Mouse (Mus musculus) v-Abl transformed pro-B cells (cell line): ENCODE measurements around the gene Gm28372.

Experiments
- in situ Hi-C, 2 experiments: fragments of 400-800 bp; cut with MboI; formaldehyde crosslinking; loops; one replicate each; pipeline ENCODE4 v1.15.1; 2025; ENCODE audit not compliant: unreplicated experiment in 2 of 2

The Gm28372 gene

GRCm38 (mm10) chr2:130404939-130405338 is at the start of gene Gm28372, which contains the start of gene 1700020A23Rik:
Gene Gm28372, plus strand, starts transcription at chr2:130405239.
Gene 1700020A23Rik, plus strand, starts transcription at chr2:130405259.
- in situ Hi-C loops, result loop anchor here in 1 of 2 experiments (5.0 kb wide), 1 partner anchor 118 kb away; no protein-coding TSS in a partner anchor

GRCm38 (mm10) chr2:130357551-130357950 is 47.5 kb upstream of the Gm28372 start:
- in situ Hi-C loops, result loop anchor here in 1 of 2 experiments (25.0 kb wide), 2 partner anchors 470 to 695 kb away; no protein-coding TSS in a partner anchor

- in situ Hi-C loops, result loop anchor here in 1 of 2 experiments (25.0 kb wide), 2 partner anchors 472 to 697 kb away; no protein-coding TSS in a partner anchor
These were observed 46.2 kb upstream of the Gm28372 start for GRCm38 (mm10) chr2:130358852-130359251.

GRCm38 (mm10) chr2:130362511-130363026 is 42.5 kb upstream of the Gm28372 start:
- in situ Hi-C loops, result loop anchor here in 1 of 2 experiments (5.0 to 25.0 kb wide), 3 partner anchors 70 to 700 kb away; no protein-coding TSS in a partner anchor

- in situ Hi-C loops, result loop anchor here in 1 of 2 experiments (25.0 kb wide), 2 partner anchors 478 to 703 kb away; no protein-coding TSS in a partner anchor
These were observed 39.6 kb upstream of the Gm28372 start for GRCm38 (mm10) chr2:130365211-130366094.

- in situ Hi-C loops, result loop anchor here in 1 of 2 experiments (25.0 kb wide), 2 partner anchors 480 to 705 kb away; no protein-coding TSS in a partner anchor
These were observed 37.7 kb upstream of the Gm28372 start for GRCm38 (mm10) chr2:130367386-130367785.

- in situ Hi-C loops, result loop anchor here in 1 of 2 experiments (25.0 kb wide), 2 partner anchors 486 to 711 kb away; no protein-coding TSS in a partner anchor
These were observed 32.0 kb upstream of the Gm28372 start for GRCm38 (mm10) chr2:130373026-130373425.

- in situ Hi-C loops, result loop anchor here in 1 of 2 experiments (25.0 kb wide), 2 partner anchors 488 to 713 kb away; no protein-coding TSS in a partner anchor
These were observed 30.1 kb upstream of the Gm28372 start for GRCm38 (mm10) chr2:130374951-130375350.

- in situ Hi-C loops, result loop anchor here in 1 of 2 experiments (10.0 kb wide), 1 partner anchor 572 kb away; no protein-coding TSS in a partner anchor
These were observed 21.8 kb upstream of the Gm28372 start for GRCm38 (mm10) chr2:130383205-130383604.

GRCm38 (mm10) chr2:130383895-130384294 is 21.1 kb upstream of the Gm28372 start:
- in situ Hi-C loops, result loop anchor here in 1 of 2 experiments (10.0 kb wide), 1 partner anchor 571 kb away; no protein-coding TSS in a partner anchor

- in situ Hi-C loops, result loop anchor here in 1 of 2 experiments (10.0 kb wide), 1 partner anchor 569 kb away; no protein-coding TSS in a partner anchor
These were observed 18.8 kb upstream of the Gm28372 start for GRCm38 (mm10) chr2:130386212-130386611.

- in situ Hi-C loops, result loop anchor here in 1 of 2 experiments (10.0 kb wide), 1 partner anchor 566 kb away; no protein-coding TSS in a partner anchor
These were observed 16.2 kb upstream of the Gm28372 start for GRCm38 (mm10) chr2:130388796-130389195.

GRCm38 (mm10) chr2:130390993-130391625 is 13.9 kb upstream of the Gm28372 start:
- in situ Hi-C loops, result no loop called here

GRCm38 (mm10) chr2:130392836-130393235 is 12.2 kb upstream of the Gm28372 start:
- in situ Hi-C loops, result no loop called here

- in situ Hi-C loops, result no loop called here
These were observed 9.3 kb upstream of the Gm28372 start for GRCm38 (mm10) chr2:130395696-130396095.

- in situ Hi-C loops, result no loop called here
These were observed 7.7 kb upstream of the Gm28372 start, which contains the start of gene Cpxm1 for GRCm38 (mm10) chr2:130397186-130397985. Gene Cpxm1, minus strand, starts transcription at chr2:130397574.

- in situ Hi-C loops, result no loop called here
These were observed 6.9 kb upstream of the Gm28372 start for GRCm38 (mm10) chr2:130398091-130398490.

GRCm38 (mm10) chr2:130400046-130400445 is 5.0 kb upstream of the Gm28372 start:
- in situ Hi-C loops, result no loop called here

- in situ Hi-C loops, result no loop called here
These were observed 3.1 kb upstream of the Gm28372 start for GRCm38 (mm10) chr2:130401891-130402290.
